Mouse (Mus musculus) liver, adult 2 months (tissue): Measurements from ENCODE around the gene Cuedc1.

Source experiments
- CTCF ChIP-seq: fragments of 200-500 bp; IDR thresholded peaks from 2 replicates; pipeline ENCODE4 v1.5.1; 2011; ENCODE audit warnings: low read depth, low read length, control low read depth
- POLR2A ChIP-seq: fragments of 200-500 bp; IDR thresholded peaks from 2 replicates; pipeline ENCODE4 v1.6.1; 2011; ENCODE audit warnings: low read length, control low read depth; ENCODE audit not compliant: insufficient read depth; ENCODE audit errors: extremely low read depth

DNA sequence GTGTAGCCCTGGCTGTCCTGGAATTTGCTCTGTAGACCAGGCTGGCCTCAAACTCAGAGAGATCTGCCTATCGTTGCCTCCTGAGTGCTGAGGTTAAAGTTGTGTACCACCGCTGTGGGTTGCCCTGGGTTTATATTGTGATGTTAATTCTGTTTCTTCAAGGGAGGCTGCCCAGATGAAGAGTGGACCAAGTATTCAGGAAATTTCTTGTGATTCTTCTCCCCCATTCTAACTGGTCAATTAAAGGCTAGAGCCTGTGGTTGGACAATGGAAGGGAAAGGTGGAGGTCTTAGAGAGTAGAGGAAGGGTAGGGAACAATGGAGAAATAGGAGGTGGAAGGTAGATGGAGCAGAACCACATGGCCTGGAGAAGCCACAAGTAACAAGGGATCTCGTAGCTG is 72.7 kb downstream of the Cuedc1 start:
- TF ChIP-seq POLR2A (no peak), CTCF (no peak)
